ENCODE assay signal across 8 mouse cellular contexts in the genomic region with DNA sequence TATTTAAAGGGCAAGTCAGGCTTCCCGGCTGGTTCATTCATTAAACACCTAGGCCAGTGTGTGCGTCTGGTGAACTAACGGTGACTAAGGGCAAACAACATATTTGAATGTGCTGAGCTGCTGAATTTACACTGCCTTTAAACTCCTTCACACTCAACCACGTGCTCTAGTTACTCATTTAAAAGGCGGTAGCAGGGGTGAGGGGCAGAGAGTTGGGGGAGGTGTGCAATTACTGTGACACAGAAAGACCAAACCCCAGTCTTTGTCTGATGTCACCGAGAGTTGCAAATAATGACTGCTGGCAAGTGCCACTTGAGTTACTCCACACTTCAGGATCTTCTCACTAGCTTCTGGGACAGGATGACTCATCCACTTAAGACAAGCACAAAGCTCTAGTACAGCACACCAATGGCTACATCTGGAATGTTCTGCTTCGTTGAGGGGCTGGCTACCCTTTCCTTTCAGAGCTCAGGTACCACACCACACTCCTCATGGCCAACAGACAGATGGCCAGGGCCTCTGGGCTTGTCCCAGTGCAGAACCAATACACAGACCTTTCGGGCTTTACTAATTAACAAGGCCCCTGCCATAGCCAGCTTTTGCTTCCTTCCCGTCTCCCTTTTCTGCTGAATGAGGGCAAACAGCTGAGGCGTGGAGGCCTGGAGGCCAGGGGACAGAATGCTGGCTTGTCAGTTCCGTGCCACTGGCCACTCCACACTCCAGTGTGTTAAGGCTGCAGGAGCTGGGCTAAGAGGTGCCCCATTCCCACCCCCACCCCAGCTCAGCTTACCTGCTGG.
A peak's percentile ranks its signal among the peaks of the same experiment; 100 is the strongest.
DNase-seq lines count a peak whose midpoint lies in the region; ATAC-seq and TF ChIP-seq lines count a peak whose summit lies in the region.

No protein-coding gene starts in this region.

- H3K9ac ChIP-seq in midbrain, embryonic 14.5 days (replicated peaks; ENCODE audit: low read length) = no peak overlapping the region
- H3K9ac ChIP-seq in liver, postnatal 0 days (replicated peaks) = no peak overlapping the region

- no peak overlapping the region for H3K27ac ChIP-seq in midbrain, embryonic 10.5 days (replicated peaks)
- no peak overlapping the region for H3K27ac ChIP-seq in midbrain, embryonic 14.5 days (replicated peaks; ENCODE audit: low read depth, low read length)
- H3K27ac ChIP-seq in liver, postnatal 0 days (ENCODE audit: low read depth) = peak overlapping the region; percentile 18; the same call in 1 of the 2 replicates

- no peak overlapping the region for H3K4me3 ChIP-seq in midbrain, embryonic 10.5 days
- H3K4me3 ChIP-seq in midbrain, embryonic 14.5 days (replicated peaks; ENCODE audit: low read depth, low read length) = no peak overlapping the region
- no peak overlapping the region for H3K4me3 ChIP-seq in liver, postnatal 0 days (ENCODE audit: low read depth, low read length)

- H3K9me3 ChIP-seq in midbrain, embryonic 10.5 days (replicated peaks) = no peaks in the 10 kb centered on the region
- H3K9me3 ChIP-seq in midbrain, embryonic 14.5 days (ENCODE audit: control insufficient read depth, low read length) = no peaks in the 10 kb centered on the region
- no peaks in the 10 kb centered on the region for H3K9me3 ChIP-seq in liver, postnatal 0 days (ENCODE audit: low read length)

- no peaks in the 10 kb centered on the region for H3K36me3 ChIP-seq in midbrain, embryonic 10.5 days
- H3K36me3 ChIP-seq in midbrain, embryonic 14.5 days (ENCODE audit: control insufficient read depth, insufficient read depth, low read length) = no peaks in the 10 kb centered on the region
- no peaks in the 10 kb centered on the region for H3K36me3 ChIP-seq in liver, postnatal 0 days (replicated peaks; ENCODE audit: insufficient read depth, low read length)

- peaks cover 35% of the 10 kb centered on the region for H3K4me1 ChIP-seq in midbrain, embryonic 10.5 days
- H3K4me1 ChIP-seq in midbrain, embryonic 14.5 days (ENCODE audit: control insufficient read depth, insufficient read depth, low read length) = no peaks in the 10 kb centered on the region
- H3K4me1 ChIP-seq in liver, postnatal 0 days (ENCODE audit: insufficient read depth) = peaks cover 29% of the 10 kb centered on the region

- DNase-seq in midbrain, embryonic 10.5 days (ENCODE audit: low spot score) = peak; percentile 10
- no peak for DNase-seq in midbrain, embryonic 14.5 days
- DNase-seq in kidney, adult 11 months = peak; percentile 91
- peak; percentile 30 for DNase-seq in liver, postnatal 0 days
- DNase-seq in spleen, postnatal 14 days (ENCODE audit: low spot score in 2 of 2) = no peak
- no peak for DNase-seq in layer of hippocampus, adult 18-20 months (ENCODE audit: low spot score in 2 of 2)

- H3K27me3 ChIP-seq in midbrain, embryonic 10.5 days (ENCODE audit: low read depth, poor library complexity, severe bottlenecking) = no peaks in the 10 kb centered on the region
- no peaks in the 10 kb centered on the region for H3K27me3 ChIP-seq in midbrain, embryonic 14.5 days (ENCODE audit: control insufficient read depth, insufficient read depth, low read length)
- H3K27me3 ChIP-seq in liver, postnatal 0 days (ENCODE audit: insufficient read depth, low read length) = no peaks in the 10 kb centered on the region

- no peak overlapping the region for H3K4me2 ChIP-seq in midbrain, embryonic 14.5 days (ENCODE audit: low read length)
- no peak overlapping the region for H3K4me2 ChIP-seq in liver, postnatal 0 days (ENCODE audit: low read depth, low read length)

- no peak for ATAC-seq in midbrain, embryonic 14.5 days (ENCODE audit: low FRiP score, low TSS enrichment)
- peak; percentile 87 for ATAC-seq in liver, postnatal 0 days
- no peak for ATAC-seq in frontal cortex, adult (ENCODE audit: low TSS enrichment)
- ATAC-seq in erythroid progenitor cell, adult 5-6 weeks (replicated peaks; ENCODE audit: low FRiP score, poor library complexity, severe bottlenecking) = no peak

- no peak for TF ChIP-seq CTCF in liver, postnatal 0 days (IDR thresholded peaks at IDR 0.05; ENCODE audit: low read depth)

- TF ChIP-seq EP300 in liver, postnatal 0 days (IDR thresholded peaks at IDR 0.05; ENCODE audit: low read depth) = no peak

- 75% methylated on average over 11 of the region's 11 CpGs for WGBS in midbrain, embryonic 10.5 days
- WGBS in midbrain, embryonic 14.5 days = 72% methylated on average over 11 of the region's 11 CpGs
- 59% methylated on average over 11 of the region's 11 CpGs for WGBS in liver, postnatal 0 days (ENCODE audit: insufficient replicate concordance)

Comparison
In these comparisons a context has a peak if more than half of its experiments do, and no peak if none do; other contexts are left out.
1. DNase-seq: peak in midbrain, embryonic 10.5 days (single experiment), kidney, adult 11 months (single experiment) and liver, postnatal 0 days (single experiment); none in midbrain, embryonic 14.5 days (single experiment), spleen, postnatal 14 days (0 of 2) and layer of hippocampus, adult 18-20 months (0 of 2).